Mouse (Mus musculus) kidney, adult 11 months (tissue): ENCODE results near the gene Oxct1.

Source experiments
- DNase-seq: peaks from one replicate; pipeline ENCODE4 v3.0.0; 2022

Oxct1 gene

DNA sequence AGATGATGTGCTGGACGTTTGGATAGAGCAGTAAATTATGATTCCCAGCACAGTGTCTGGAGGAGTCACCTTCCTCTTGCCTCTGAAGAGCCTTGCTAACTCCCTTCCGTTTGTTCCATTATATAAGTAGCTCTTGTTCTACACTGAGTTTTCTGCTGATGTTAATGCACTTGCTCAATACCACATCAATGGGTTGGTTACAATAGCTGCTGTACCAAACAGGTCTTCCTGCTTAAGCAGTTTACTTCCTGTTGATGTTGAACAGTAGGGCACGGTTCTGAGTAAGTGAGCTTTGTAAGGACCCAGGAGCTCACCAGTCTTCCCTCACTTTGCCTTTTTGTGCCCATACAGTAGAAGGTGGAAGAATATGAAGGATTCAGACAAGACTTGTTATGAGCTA, 98.5 kb downstream of the Oxct1 start:
- DNase-seq: no peak

DNA sequence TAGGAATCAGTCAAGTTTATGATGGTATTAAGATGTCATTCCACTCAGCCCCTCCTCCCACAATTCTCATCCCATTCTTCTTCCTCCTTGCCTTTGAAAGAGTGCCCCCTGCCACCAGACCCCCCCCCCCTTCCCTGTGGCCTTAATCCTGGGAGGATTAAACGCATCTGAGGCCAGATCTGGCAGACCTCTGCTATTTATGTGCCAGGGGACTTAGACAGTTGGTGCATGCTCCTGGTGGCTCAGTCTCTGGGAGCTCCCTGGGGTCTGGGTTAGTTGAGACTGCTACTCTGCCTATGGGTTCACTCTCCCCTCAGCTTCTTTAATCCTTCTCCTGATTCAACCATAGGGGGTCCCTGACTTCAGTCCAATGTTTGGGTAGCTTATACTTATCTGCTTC, 112.3 kb downstream of the Oxct1 start:
- DNase-seq: no peak

DNA sequence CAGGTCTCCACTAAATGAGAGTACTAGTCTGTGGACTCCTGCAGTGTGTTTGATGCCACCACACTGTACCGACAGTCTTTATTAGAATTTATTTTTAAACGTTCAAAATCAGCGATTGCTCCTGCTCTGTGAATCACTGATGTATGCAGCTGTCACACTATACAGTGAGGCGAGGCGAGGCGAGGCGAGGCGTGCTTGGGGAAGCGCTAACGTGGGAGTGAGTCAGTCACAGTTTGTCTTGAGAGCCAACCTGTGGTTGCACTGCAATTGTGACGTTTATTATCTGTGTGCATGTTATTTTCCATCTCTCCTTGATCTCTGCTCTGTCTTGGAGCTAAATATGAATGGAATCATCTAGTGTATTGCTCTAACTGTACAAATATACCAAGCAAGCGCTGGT, 113.3 kb downstream of the Oxct1 start:
- DNase-seq: no peak

DNA sequence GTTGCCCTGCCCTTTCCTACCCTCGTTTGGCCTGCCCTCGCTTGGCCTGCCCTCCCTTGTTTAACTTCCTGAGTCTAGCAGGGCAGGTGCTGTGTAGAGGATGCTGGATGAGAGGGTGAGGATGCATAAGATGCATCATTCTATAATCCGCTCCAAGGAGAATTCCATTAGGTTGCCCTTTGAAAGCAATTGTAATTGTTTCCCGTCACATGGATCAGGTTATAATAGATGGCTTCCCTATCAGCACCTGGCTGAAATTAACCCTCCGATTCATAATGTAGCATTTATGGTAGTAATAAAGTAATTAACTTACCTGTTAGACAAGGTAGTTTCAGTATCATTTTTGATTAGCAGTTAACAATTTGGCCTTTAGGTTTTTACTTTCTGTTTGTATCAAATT, 119.2 kb downstream of the Oxct1 start:
- DNase-seq: no peak

DNA sequence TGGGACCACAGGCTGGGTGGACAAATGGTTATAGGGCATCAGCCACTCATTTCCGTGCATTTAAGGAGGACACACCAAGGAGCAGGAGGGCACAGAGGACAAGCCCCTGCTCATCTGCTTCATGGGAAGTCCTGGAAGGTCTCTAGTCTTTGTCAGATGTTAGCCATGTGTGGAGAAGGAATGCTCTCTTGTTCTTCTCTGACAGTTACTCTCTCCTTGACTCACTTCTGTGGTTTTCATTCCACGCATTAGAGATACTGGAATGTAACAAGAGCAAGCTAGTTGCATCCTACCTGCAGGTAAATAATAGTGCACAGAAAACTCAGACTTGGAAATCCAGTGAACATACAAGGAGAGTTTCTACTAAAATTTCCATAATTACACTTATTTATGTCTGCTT, 121.5 kb downstream of the Oxct1 start:
- DNase-seq: no peak

DNA sequence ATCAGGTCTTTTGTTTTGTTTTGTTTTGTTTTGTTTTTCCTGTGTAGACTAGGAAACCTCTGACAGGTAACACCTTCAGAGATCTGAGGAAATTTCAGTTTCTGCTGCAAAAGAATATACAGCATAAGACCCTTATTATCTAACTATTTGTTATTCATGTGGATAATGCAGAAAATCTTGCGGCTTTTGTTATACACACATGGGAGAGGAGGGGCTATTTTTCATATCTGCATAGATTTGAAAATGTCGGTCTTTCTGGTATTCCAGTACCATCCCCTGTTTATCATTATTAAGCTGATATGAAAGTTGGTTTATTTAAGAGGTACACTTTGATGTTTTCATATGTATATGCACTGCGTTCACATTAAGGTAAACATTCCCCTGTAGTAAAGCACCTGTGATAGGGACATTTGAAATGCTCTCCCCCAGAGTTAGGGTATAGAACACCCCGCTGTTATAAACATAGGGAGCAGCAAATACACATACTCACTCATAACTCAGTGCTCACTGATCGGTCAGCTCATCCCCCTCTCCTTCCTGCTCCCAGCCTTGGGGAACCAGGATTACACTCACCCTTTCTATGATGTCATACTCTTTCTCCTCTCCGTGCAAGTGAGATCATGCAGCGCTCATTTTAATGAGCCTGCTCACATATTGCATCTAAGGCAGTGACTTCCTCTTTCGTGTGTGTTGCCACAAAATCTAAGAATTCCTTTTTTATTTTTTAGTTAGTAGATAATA, 122.6 kb downstream of the Oxct1 start:
- DNase-seq: no peak

DNA sequence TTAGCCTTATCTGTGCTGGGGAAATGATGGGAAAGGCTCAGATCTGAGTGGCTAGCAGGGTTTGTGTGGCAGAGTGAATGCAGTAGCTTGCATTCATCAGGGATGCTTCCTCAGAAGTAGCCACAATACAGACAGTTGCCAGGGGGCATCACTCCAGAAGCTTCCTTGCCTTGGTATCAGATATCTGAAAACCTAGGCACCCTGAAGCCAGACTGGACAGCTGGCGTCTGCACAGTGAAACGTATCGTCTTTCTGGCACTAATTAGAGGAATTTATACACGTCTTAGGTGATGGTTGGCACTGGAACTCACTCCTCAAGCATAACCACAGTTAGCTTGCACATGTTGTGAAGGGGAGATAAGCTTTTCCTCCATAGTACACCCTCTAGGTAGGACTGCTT, 128.5 kb downstream of the Oxct1 start:
- DNase-seq: no peak

DNA sequence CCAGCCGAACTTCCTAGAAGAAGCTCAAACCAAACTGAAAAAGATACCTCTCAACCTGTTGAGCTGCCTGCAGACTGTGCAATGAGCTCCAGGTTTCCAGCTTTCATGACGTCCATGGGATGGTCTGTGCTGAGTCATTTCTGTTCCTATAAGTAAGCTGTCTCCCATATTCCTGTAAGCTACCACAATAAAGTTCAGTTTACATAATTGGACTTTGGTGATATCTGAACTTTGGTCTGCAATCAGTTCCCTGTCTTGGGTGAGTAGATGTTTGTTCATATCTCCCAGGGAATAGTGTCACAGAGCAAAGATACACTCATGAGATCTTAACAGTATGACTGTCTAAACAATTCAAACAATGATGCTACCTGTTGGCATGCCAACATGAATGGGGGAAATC, 141.8 kb downstream of the Oxct1 start:
- DNase-seq: no peak

DNA sequence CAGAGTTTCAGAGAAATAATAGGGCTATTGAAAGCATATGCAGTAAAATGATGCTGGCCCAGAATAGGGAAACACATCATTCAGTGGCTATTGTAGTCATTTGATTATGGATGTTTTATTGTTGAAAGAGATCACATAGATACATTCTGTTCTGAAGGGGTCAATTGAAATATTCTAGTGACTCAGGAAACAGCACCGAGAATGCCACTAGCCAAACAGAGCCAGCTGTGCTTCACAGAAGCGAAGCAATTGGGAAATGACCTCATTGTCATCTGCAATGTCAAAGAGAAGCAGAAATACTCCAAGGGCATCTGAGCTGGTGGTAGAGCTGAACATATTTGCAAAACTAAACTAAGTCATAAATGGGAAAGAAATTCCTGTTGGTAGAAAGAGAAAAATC, 145.4 kb downstream of the Oxct1 start:
- DNase-seq: no peak

DNA sequence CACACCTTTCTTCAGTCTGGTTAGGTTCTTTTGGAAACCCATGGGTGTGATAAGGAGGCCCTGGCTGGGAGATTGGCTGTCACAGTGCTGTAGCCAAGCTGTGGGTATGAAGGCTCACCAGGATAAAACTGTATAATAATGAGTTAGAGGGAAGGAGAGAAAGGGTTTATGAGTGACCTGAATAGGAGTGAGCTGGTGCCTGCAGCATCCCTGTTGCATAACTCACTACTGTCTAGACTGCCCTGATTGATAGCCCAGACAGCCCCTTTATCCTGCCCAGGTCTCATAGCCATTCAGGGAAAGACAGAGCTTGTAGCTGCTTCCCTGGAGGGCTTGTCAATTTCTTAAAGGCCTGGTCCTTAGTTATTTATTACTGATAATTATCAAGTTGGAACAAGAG, 171.7 kb downstream of the Oxct1 start:
- DNase-seq: no peak
